Mouse (Mus musculus) G1E-ER4 (cell line): ENCODE results near the gene Sez6. TPM values are rescaled to one million over a fixed set of nuclear protein-coding genes. Genes with fewer than 3 reads are reported as not detected.

ENCODE experiments used
- GATA1 ChIP-seq: IDR thresholded peaks from one replicate; pipeline ENCODE4 v1.8.0; 2012; ENCODE audit warnings: low read length, inconsistent platforms
- polyA plus RNA-seq: library from polyadenylated mRNA; stranded (reverse); fragments of >175 nt; gene quantifications from 2 replicates; pipeline ENCODE4 v1.2.3, GENCODE M21; 2012

Gene Sez6
- polyA plus RNA-seq, 1 experiment = 0.14 TPM

GRCm38 (mm10) chr11:77956428-77956827 is 25.8 kb downstream of the Sez6 start:
- TF ChIP-seq GATA1 = no peak

GRCm38 (mm10) chr11:77958268-77958667 is 27.7 kb downstream of the Sez6 start:
- no peak for TF ChIP-seq GATA1

GRCm38 (mm10) chr11:77958932-77959331 is 28.3 kb downstream of the Sez6 start:
- TF ChIP-seq GATA1 = no peak

GRCm38 (mm10) chr11:77960199-77960598 is 29.6 kb downstream of the Sez6 start:
- no peak for TF ChIP-seq GATA1

GRCm38 (mm10) chr11:77960898-77961297 is 30.3 kb downstream of the Sez6 start:
- no peak for TF ChIP-seq GATA1

GRCm38 (mm10) chr11:77962946-77963345 is 32.3 kb downstream of the Sez6 start:
- TF ChIP-seq GATA1 = no peak

GRCm38 (mm10) chr11:77964415-77965095 is 34.0 kb downstream of the Sez6 start:
- no peak for TF ChIP-seq GATA1

GRCm38 (mm10) chr11:77965101-77966036 is 34.8 kb downstream of the Sez6 start:
- no peak for TF ChIP-seq GATA1

GRCm38 (mm10) chr11:77966037-77966391 is 35.4 kb downstream of the Sez6 start:
- TF ChIP-seq GATA1 = no peak

- no peak for TF ChIP-seq GATA1
These were observed 36.5 kb downstream of the Sez6 start for GRCm38 (mm10) chr11:77967114-77967513.

GRCm38 (mm10) chr11:77968786-77969185 is 38.2 kb downstream of the Sez6 start:
- no peak for TF ChIP-seq GATA1

- TF ChIP-seq GATA1 = no peak
These were observed 40.1 kb downstream of the Sez6 start for GRCm38 (mm10) chr11:77970718-77971117.

- no peak for TF ChIP-seq GATA1
These were observed 42.9 kb downstream of the Sez6 start for GRCm38 (mm10) chr11:77973520-77973919.

GRCm38 (mm10) chr11:77974325-77974724 is 43.7 kb downstream of the Sez6 start:
- TF ChIP-seq GATA1 = no peak

- TF ChIP-seq GATA1 = no peak
These were observed 45.3 kb downstream of the Sez6 start for GRCm38 (mm10) chr11:77975873-77976272.

GRCm38 (mm10) chr11:77978161-77978560 is 47.6 kb downstream of the Sez6 start:
- TF ChIP-seq GATA1 = no peak
